Mouse (Mus musculus) c-Kit-positive CD71-negative TER-119-negative erythroid progenitor cells, embryonic 14.5 days (primary cell): ENCODE results near the gene Gm13723.

Experiments
- DNase-seq: peaks from one replicate; pipeline ENCODE4 v3.0.0-alpha.2; 2013; ENCODE audit warnings: low read depth

The Gm13723 gene

GRCm38 (mm10) chr2:86874702-86875101, at the start of gene Gm13723:
Gene Gm13723 (minus strand): TSS chr2:86874802.
- no peak for DNase-seq

GRCm38 (mm10) chr2:86905647-86906046, 31.0 kb upstream of the Gm13723 start:
- no peak for DNase-seq

- no peak for DNase-seq
These were observed 17.5 kb upstream of the Gm13723 start, which contains the start of gene Olfr1097 for GRCm38 (mm10) chr2:86892116-86892515. Gene Olfr1097 (minus strand): TSS chr2:86892216.

- DNase-seq = no peak
These were observed 23.0 kb downstream of the Gm13723 start, which contains the start of gene Olfr1095 for GRCm38 (mm10) chr2:86851596-86851995. Gene Olfr1095 (minus strand): TSS chr2:86851696.

- no peak for DNase-seq
These were observed 50.2 kb downstream of the Gm13723 start, which contains the start of gene Olfr1094 for GRCm38 (mm10) chr2:86824363-86824762. Gene Olfr1094 (plus strand): TSS chr2:86824663.
